Comparison of ENCODE assay signal across 8 mouse cellular contexts in genomic region chr7:4940068-4940479, GRCm38 (mm10). TPM values are rescaled to one million over a fixed set of nuclear protein-coding genes. Genes with fewer than 3 reads are reported as not detected.
DNase-seq lines count a peak whose midpoint lies in the region; ATAC-seq and TF ChIP-seq lines count a peak whose summit lies in the region.

No protein-coding gene starts in this region.

- no peaks in the 10 kb centered on the region for H3K36me3 ChIP-seq in E14TG2a.4 (ENCODE audit: insufficient read depth, low read length)

- H3K4me3 ChIP-seq in E14TG2a.4 (replicated peaks; ENCODE audit: low read length) = no peak overlapping the region

- peak; percentile 87 for TF ChIP-seq CTCF in E14TG2a.4 (conservative IDR thresholded peaks at IDR 0.05; ENCODE audit: low read length)

- 0 out of 2 replicates have a peak, but pooled peaks cover 9% of the 10 kb centered on the region for H3K27me3 ChIP-seq in E14TG2a.4 (ENCODE audit: insufficient read depth, low read length)

- peak; percentile 64 for ATAC-seq in megakaryocyte, adult 5-6 weeks (ENCODE audit: poor library complexity, severe bottlenecking)

- intact Hi-C loops in heart, postnatal 10 days (cut with DNase I) = loop anchor here (1.0 to 5.0 kb wide), 5 partner anchors 29 to 383 kb away; partner anchors contain the start of gene Rasl2-9

- peaks cover 19% of the 10 kb centered on the region for H3K4me1 ChIP-seq in E14TG2a.4 (replicated peaks; ENCODE audit: low read depth, low read length)

- H3K9me3 ChIP-seq in E14TG2a.4 (ENCODE audit: low read length) = no peaks in the 10 kb centered on the region

- DNase-seq in adrenal gland, postnatal 10 days = peak; percentile 91
- DNase-seq in embryo, embryonic 9.5 days (ENCODE audit: extremely low spot score) = peak; percentile 78
- DNase-seq in heart, postnatal 10 days = peak; percentile 83 to 92
- DNase-seq in layer of hippocampus, adult 9-10 months (ENCODE audit: low spot score) = peak; percentile 83
- DNase-seq in right cerebral cortex, adult 2 months (ENCODE audit: low spot score in 2 of 2) = peak; percentile 85 to 88
- DNase-seq in urinary bladder, postnatal 14 days (ENCODE audit: low spot score) = peak; percentile 84

RNA-seq across cellular contexts. Expression of gene Ssc5d, which starts 14.5 kb away (rescaled TPM):
- 1 to 10 TPM; 5.9 to 6.9 TPM for total RNA-seq in adrenal gland, postnatal 10 days (2021)
- 10 to 100 TPM; 12.5 TPM for total RNA-seq in heart, postnatal 10 days (2021)
- total RNA-seq in megakaryocyte, adult 5-6 weeks (2015) = not detected in 2 replicates
- 0.04 TPM in 1 of 2 replicates, not detected in the other for total RNA-seq in megakaryocyte, adult 5-6 weeks (2017)

RNA-seq across cellular contexts. Expression of gene Nat14, which starts 18.2 kb away (rescaled TPM):
- total RNA-seq in adrenal gland, postnatal 10 days (2021) = 1 to 10 TPM; 5.5 to 8.5 TPM
- 1 to 10 TPM; 4.9 to 5.2 TPM for total RNA-seq in heart, postnatal 10 days (2021)
- 0.13 and 0.82 TPM in 2 replicates for total RNA-seq in megakaryocyte, adult 5-6 weeks (2015)
- 0.11 and 1.1 TPM in 2 replicates for total RNA-seq in megakaryocyte, adult 5-6 weeks (2017)

RNA-seq across cellular contexts. Expression of gene Sbk2, which starts 24.1 kb away (rescaled TPM):
- 1 to 10 TPM; 1.6 to 3.1 TPM for total RNA-seq in adrenal gland, postnatal 10 days (2021)
- 1 to 10 TPM; 7.2 to 9.0 TPM for total RNA-seq in heart, postnatal 10 days (2021)
- total RNA-seq in megakaryocyte, adult 5-6 weeks (2015) = not detected in 2 replicates
- not detected in 2 replicates for total RNA-seq in megakaryocyte, adult 5-6 weeks (2017)

RNA-seq across cellular contexts. Expression of gene Zfp628, which starts 25.1 kb away (rescaled TPM):
- 10 to 100 TPM; 14.7 to 16.4 TPM for total RNA-seq in adrenal gland, postnatal 10 days (2021)
- total RNA-seq in heart, postnatal 10 days (2021) = 10 to 100 TPM; 11.8 to 13.8 TPM
- total RNA-seq in megakaryocyte, adult 5-6 weeks (2015) = 6.7 and 7.3 TPM in 2 replicates
- 1.9 and 3.0 TPM in 2 replicates for total RNA-seq in megakaryocyte, adult 5-6 weeks (2017)

RNA-seq across cellular contexts. Expression of gene Sbk3, which starts 30.9 kb away (rescaled TPM):
- total RNA-seq in adrenal gland, postnatal 10 days (2021) = under 1 TPM; 0.24 to 0.30 TPM
- 10 to 100 TPM; 11.9 to 22.0 TPM for total RNA-seq in heart, postnatal 10 days (2021)
- total RNA-seq in megakaryocyte, adult 5-6 weeks (2015) = 0.09 TPM in 1 of 2 replicates, not detected in the other
- not detected in 2 replicates for total RNA-seq in megakaryocyte, adult 5-6 weeks (2017)

Comparison
In these comparisons a context has a peak if more than half of its experiments do, and no peak if none do; other contexts are left out.
1. RNA of gene Ssc5d, which starts 14.5 kb away (total RNA-seq): 12.5 TPM in heart, postnatal 10 days and 5.9 to 6.9 TPM in adrenal gland, postnatal 10 days; 0.04 TPM in megakaryocyte, adult 5-6 weeks; every median in the first group is over 4 times any median in the second.
2. Peak in every context shown above with its lines, with median percentiles within 50 percentile points of each other: DNase-seq.